Mouse (Mus musculus): ENCODE measurements around the gene Pdzd3.
A peak's percentile ranks its signal among the peaks of the same experiment; 100 is the strongest.

Pdzd3 gene

DNA sequence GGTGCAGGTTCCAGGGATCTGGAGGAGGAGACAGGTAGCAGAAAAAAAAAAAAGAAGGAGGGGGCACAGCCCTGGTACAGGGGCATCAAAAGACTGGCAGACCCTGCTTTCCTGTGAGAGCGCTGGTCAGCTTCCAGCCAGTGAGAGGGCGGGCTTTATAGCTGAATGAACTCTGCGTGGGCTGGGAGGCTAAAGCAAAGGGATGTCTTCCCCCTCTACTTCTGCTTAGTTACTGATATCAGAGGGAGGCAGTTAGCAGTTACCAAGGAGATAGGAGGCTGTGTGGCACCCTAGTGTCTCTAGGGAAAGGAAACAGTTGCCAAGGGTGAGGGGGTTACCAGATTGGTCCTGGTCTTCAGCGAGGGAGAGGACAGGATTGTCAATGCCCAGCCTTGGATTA lies 826 bp downstream of the Pdzd3 start:
- no peak for DNase-seq (ENCODE audit: low spot score)

DNA sequence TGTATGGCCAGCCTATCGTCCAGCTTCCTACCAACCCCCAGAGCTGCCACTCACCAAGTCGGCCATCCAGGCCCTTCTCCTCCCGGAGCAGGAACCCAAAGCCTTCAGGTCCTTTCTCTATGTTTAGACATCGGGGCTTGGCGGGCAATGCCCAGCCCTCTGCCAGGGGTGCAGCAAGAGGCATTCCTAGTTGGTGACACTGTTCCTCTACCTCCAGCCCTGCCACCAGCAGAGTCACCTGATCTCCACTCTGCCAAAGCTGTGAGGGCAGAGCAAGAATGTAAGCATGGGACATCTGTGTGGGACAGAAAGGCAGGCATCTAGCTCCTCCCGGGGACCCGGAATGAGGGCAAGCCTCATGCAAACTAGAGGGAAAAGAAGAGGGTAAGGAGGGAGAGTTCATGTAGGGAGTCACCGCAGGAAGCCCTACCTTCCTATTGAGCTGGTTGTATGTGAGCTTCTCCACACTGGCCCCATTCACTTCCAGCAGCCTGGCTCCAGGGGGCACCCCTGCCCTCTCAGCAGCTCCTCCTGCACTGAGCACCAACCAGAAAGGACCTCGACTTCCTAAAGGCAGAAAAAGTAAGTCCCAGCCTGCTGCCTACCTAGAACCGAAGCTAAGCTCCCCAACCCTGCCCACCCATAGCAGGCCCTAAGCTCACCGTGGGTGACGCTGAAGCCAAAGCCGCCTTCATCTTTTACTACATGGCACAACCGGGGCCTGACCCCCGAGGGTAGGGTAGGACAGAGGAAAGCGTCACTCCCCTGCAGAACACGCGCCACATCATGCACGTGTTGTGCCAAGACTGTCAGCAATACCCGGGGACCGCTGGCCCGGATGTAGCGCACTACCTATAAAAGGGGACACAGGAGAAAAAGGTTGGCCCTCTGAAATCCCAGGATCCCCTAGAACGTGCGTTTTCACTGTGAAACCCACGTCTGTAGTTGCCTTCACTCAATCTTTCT lies 1.8 kb downstream of the Pdzd3 start:
- DNase-seq (ENCODE audit: low spot score), result no peak

DNA sequence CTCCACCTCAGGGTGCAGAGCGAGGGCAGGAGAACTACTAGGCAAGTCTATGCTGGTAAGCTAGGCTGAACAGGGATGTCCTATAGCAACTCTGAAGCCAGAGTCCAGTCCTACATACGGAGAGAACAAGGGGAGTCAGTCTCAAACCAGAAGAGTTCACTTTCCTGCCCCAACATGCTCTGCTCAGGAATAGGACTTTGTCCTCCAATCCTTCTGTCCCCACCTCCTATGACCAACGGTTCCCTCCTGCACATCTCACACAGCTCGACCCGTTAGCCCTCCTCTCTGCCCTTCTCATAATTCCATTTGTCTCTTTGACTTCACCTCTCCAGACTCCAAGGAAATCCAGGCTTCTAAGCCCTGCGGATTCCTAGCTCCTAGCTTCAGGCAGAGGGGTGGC lies 3.4 kb downstream of the Pdzd3 start:
- DNase-seq (ENCODE audit: low spot score), result no peak

DNA sequence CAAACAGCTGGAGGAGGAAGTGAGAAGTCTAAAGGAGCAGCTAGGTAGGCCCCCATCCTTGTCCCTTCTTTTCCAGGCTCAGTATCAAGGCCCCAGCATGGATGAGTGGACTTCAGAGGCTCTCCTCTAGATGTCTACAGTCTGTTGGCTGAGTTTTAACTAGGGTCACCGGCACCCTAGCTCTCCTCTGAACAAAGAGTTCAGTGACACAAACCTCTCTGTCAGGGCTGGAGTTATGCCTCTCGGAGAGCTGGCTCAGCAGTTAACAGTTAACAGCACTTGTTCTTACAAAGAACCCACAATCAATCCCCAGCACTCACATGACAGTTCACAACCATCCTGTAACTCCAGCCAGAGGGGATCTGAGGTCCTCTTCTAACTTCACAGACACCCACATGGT lies 7.7 kb downstream of the Pdzd3 start:
- no peak for DNase-seq (ENCODE audit: low spot score)

DNA sequence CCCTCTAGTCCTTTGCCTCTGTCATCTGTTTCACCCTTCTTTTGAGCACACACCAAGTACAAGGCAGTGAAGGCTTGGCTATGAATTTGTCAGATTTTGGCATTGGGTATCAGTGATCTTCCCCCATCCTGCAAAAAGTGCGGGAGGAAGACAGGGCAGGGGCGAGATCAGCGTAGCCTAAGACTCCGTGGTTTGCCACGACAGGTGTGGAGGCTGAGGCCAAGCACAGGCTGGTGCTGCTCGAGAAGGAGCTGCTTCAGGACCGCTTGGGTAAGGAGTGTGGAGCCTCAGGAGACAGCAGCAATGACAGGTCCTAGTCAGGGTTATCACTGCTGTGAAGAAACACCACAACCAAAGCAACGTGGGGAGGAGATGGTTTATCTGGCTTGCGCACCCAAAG lies 9.9 kb downstream of the Pdzd3 start:
- DNase-seq (ENCODE audit: low spot score), result no peak

DNA sequence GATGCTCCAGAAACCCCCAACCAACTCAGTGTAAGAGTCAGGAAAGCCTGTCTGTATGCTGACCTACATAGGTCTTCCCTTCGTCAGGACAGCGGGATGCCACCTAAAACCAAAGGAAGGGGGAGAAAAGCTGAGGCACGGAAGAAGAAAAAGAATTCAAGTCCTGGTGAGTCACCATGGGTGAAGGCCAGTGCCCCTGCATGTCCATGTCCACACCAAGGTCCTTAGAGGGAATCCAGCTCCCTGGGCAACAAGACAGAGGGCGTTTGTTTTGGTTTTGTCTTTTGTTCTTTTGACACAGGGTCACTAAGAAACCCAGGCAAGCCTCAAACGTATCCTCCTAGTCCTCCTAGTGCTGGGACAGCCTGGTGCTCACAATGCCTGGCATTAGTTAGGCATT lies 10.4 kb downstream of the Pdzd3 start:
- DNase-seq (ENCODE audit: low spot score), result no peak

DNA sequence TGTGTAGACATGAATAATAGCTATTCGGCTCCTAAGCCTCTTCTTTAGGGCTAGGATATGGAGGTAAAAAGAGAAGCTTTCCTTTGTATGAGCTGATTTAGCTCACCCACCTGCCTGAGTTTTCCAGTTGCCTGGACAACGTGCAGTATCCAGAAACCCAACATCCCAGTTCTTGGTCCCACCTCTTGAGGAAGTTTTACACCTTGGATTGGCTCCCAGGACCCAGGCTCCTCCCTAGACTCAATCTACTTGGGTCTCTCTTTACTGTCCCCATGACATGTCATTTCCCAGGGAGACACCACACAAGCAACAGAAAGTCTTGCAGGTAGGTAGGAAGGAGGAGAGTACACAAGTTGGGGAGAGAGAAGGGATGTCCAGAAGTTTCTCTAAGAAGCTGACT lies 10.9 kb downstream of the Pdzd3 start, which contains the start of gene Ccdc153:
Gene Ccdc153 (plus strand): TSS at position 278 of the 400 bp plus-strand sequence.
- DNase-seq (ENCODE audit: low spot score), result no peak

DNA sequence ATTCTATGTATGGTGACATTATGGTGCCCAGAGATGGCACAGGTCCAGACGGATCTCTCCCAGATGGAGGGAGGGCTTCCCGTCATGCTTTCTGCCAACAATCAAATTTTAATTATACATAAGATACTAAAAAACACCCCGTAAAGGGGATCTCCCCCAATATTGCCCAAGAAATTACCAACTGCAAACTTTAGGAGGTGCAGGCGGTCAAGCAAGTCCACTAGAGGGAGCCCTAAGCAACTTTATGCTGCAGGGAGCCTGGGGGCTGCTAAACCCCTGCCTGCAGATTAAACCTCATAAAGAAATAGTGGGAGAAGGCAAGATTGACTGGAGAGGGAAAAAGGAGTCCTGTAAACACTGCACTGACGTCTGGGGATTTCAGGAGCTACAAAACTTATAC lies 11.8 kb downstream of the Pdzd3 start:
- no peak for DNase-seq (ENCODE audit: low spot score)

DNA sequence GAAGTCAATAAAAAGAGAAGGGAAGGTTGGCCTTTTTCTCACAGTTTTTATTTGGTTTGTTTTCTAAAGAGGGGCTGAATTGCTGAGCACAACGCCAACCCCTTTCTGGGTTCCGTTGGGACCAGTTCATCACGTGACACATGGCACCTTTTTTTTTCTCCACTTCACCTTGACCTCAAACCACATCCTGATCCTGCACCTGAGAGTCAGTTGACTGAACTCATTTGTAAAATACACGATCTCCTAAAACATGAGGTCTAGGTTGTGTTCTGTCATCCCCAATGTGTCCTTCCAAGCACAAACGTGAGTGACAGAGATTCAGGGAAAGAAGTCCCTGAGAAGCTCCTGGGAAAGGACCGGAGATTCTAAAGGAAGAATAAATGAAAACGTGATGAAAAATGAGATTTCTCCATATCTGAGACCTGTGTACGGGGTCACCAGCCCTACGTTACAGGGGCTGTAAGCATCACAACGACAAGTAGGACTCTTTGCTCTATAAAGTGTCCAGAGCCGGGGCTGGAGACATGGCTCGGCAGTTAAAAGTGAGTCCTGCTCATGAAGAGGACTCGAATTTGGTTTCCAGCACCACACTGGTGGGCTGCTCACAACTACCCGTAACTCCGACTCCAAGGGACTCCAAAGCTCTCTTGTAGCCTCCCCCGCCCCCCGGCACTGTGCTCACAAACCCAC lies 12.6 kb downstream of the Pdzd3 start:
- no peak for DNase-seq (ENCODE audit: low spot score)

DNA sequence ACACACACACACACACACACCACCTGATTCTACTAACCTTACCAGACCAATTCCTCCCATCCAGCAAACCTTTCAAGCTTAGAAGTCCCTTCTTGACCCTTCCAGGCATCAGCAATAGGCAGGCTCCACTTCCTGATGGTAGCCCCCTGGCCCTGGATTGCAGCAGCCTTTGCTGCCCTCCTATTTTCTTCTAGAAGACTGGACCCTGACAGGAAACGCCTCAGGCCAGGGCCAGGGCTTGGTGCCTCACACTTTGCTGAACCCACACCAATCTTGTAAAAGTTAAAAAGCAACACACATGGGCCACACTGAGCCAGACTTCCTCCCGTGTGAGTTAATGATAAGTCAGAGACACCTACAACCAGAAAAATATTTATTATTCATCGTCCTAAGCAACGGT lies 14.1 kb downstream of the Pdzd3 start:
- no peak for DNase-seq (ENCODE audit: low spot score)

DNA sequence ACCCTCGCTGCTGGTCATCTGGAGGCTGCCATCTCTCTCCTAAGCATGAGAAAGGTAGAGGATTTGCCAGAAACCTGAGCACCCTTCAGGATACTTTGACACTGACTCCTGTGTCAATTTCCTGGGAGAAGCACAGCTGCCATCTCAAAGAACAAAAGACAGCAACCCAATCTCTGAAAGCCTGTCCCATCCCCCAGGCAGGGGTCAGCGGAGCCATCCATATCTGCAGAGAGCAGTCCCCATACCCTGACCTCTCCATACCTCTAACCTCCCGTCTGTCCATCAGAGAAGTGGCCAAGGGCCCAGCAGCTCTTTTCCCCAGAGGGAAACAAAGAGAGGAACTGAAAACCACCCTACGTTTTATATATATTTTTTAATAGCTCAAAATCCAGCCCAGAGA lies 14.7 kb downstream of the Pdzd3 start:
- DNase-seq (ENCODE audit: low spot score), result no peak

DNA sequence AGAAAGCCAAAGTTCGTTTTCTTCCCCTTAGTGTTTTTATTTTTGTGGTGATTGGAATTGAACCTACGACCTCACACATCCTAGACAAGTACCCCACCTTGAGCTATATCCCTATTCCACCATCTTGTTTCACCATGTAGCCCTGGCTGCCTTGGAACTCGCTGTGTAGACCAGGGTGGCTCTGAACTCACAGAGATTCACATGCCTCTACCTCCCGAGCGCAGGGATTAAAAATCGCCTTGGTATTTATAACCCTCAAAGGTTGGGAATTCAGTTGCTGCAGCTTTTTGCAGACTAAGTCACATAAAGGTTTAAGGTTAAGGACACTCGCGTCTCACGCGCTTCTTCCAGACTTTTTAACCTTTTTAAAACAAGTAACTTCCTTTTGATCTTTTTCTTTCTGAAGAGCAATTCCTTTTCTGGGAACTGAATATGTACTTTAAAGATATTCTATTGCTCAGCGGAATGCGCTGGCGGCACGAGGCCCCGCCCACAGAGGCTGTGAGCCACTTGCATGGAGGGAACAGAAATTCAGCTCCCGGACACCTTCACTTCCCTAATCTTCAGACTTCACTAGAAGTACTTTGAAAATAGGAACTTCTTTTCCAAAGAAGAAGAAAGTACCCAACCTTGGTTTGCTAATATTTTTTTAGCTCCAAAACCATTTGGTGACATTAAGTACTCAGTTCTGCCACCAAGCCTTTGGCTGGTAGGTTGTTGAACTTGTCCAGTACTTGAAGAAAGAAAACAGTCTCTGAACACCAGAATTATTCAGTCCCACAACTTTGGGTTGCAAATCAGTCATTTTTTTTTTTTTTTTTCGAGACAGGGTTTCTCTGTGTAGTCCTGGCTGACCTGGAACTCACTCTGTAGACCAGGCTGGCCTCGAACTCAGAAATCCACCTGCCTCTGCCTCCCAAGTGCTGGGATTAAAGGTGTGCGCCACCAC lies 16.5 kb downstream of the Pdzd3 start:
- no peak for DNase-seq (ENCODE audit: low spot score)

DNA sequence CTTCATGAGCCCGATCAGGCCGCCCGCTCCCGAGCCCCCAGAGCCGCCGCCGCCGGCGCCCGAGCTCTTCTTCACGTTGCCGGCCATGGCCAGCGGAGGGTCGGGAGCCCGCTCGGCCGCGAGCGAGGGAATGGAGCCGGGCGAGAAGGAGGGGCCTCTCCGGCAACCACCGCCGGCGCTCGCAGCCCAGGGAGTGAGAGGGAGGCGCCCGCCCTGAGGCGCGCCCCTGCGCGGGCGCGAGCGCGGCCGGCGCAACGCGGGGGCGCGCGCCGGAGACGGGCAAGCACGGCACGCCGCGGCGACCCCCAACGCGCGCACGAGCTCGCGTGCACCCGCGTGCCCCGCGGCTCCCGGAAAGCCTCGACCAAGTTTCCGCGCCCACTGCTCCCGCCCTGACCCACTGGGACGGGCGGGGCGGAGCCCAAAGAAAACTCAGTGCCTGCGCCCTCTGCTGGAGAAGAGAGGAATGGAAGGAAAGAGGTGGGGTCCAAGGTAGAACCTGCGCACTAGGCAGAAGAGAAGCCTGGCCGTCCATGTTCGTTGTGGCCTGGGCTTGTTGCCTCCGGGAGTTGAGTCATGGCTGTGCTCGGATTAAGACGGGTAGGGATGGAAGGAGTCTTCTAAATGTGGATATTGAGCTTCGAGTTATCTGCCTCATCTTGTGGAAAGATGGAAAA lies 17.3 kb downstream of the Pdzd3 start, which contains the start of gene Cbl:
Gene Cbl (minus strand): TSS at position 248 of the 677 bp plus-strand sequence.
- DNase-seq (ENCODE audit: low spot score), result peak; percentile 98

DNA sequence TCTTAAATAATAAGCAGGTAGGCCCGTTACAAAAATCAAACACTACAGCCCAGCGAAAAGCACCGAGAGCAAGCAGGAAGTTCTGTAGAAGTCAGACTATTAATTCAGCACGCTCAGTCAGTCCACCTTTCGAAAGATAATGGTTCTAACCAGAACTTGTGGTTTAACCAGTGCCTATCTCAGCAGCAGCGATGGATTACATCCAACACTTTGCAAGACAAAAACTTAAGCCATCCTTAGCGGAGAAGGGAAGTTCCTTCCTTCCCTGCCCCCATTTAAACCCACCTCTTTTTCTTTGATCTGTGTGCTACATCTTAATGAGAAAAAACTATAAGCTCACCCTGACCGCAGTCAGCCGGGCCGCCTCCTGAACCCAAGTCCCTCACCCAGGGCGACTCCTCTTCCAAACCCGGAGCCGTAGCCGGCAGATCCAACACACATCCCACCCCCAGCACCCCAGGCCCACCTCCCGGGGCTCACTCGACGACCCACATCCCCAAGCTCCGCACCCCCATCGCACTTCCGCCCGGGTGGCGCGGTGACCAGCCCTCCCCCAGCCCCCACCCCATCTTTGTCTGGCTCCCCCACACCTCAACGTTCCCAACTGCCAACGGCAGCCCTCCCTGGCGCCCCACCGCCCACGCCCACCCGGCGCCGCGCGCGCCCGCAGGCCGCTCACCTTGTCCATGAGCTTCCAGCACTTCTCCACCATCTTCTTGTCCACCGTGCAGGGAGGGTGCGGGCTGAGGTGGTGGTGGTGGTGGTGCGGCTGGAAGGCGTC lies 18.1 kb downstream of the Pdzd3 start:
- DNase-seq (ENCODE audit: low spot score), result no peak

DNA sequence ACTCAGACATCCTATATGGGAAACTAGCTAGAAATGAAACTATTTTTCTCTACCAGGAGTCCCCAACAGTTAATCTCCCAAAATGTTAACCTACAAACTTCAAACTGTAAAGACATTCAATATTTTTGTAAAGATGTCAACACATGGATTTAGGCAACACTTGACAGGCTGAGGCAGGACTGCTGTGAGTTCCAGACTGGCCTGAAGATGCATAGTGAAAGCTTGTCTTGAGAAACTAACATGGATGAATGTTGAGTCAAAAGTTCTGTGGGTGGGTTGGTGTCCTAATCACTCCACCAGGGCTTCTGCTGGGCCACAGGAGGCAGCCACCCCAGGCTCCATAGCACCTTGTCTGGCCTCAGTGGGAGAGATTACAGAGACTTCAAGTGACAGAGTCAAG lies 19.7 kb downstream of the Pdzd3 start:
- no peak for DNase-seq (ENCODE audit: low spot score)

DNA sequence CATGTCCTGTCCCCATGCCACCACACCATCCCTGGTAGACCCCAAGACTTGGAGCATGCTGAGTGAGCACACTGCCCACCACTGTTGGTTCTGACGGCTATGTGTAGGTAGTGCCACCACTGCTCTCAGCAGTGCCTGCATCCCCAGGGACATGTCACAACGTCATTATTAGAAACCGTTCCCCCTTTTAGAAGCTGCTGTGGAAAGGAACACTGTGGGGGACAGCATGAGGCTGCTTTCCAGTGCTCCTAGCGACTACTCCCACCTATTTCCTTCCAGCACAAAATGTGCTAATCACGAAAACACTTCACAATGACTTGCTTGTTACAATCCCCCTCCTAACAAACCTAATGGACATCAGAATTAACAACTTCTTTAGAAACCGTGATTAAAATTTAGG lies 25.3 kb downstream of the Pdzd3 start:
- no peak for DNase-seq (ENCODE audit: low spot score)

DNA sequence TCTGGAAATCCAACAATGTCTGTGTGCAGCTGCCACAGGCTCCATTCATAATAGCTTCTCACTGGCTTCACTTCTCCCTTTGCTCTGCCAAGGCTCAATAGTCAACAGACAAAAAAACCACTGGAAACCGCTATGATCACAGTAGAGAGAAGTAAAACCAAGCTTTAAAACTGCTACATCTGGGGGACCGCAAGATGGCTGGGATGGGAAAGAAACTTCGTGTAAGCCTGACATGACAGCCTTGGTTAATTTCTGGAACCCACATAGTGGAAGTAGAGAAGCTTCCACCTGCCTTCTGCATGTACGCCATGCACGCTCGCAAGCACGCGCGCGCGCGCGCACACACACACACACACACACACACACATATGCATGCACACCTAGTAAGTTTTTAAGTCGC lies 37.7 kb downstream of the Pdzd3 start:
- DNase-seq (ENCODE audit: low spot score), result no peak

DNA sequence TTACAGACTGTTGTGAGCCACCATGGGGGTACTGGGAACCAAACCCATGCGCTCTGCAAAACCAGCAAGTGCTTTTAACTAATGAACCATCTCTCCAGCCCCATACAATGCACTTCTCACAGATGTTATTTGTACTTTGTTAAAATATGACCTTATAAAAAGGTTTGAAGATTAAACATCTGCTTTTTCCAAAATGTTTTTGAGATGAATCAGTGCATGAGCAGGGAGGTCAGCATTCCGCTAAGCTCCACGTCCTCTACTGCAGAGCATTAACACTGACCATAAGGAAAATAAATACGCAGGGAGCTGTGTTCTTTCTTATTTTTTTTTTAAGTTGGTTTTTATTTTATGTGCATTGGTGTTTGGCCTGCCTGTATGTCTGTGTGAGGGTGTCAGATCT lies 38.9 kb downstream of the Pdzd3 start:
- DNase-seq (ENCODE audit: low spot score), result no peak

DNA sequence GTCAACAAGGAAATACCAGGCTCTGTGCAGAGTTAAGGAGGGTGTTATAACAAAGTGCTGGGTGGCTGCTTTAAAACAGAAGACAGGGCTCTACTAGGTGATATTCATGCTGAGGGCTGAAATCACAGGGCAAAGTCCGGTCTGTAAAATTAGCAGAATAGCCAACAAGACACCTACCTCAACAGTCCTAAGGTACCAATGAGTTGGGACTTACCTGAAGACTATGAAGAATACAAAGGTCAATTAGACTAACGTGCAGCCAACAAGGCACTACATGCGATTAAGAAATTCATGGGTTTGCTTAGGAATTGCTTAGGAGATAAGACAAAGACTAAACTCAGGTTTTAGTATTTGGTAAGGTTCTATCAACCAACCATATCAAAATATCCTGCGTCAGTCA lies 41.9 kb downstream of the Pdzd3 start:
- no peak for DNase-seq (ENCODE audit: low spot score)

DNA sequence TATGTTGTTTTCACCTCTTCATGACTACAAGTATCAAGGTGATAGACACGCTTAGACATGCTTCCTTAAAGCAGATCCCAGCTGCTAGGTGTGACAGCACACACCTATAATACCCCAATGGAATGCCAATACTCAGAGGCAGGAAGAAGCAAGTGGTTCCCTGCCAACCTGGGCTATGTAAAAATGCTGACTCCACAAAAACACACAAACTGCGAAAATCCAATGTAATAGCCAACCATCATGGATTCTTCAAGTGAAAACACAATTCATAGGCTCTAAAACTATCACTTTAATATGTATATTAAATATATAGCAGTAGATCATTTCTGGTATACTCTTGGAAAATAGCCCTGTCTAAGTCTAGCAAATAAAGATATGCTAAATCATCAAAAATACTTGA lies 43.4 kb downstream of the Pdzd3 start:
- DNase-seq (ENCODE audit: low spot score), result no peak

DNA sequence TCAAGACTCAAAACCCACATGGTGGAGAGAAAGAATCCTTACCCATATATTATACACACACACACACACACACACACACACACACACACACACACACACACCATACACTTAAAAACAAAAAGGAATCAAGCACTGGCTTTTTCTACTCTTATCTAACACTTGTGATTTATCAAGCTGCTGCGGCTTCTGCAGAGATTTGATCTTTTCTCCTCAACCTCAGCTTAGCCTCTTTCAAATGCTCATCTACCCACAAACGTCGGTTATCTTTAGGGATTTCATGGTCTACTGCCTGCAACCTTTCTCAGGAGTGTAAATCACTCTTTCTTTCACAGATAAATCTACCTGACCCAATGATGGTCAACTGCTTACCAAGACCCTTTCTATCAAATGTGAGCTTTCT lies 50.8 kb downstream of the Pdzd3 start:
- DNase-seq (ENCODE audit: low spot score), result no peak

Measured in urinary bladder, postnatal 10 days (tissue).